Mouse (Mus musculus) embryo, embryonic 10 days (tissue): Measurements from ENCODE around the gene Kcnq4.

ENCODE experiments used
- DNase-seq: peaks from one replicate; pipeline ENCODE4 v3.0.0-alpha.2; 2015; ENCODE audit warnings: low spot score

The Kcnq4 gene

DNA sequence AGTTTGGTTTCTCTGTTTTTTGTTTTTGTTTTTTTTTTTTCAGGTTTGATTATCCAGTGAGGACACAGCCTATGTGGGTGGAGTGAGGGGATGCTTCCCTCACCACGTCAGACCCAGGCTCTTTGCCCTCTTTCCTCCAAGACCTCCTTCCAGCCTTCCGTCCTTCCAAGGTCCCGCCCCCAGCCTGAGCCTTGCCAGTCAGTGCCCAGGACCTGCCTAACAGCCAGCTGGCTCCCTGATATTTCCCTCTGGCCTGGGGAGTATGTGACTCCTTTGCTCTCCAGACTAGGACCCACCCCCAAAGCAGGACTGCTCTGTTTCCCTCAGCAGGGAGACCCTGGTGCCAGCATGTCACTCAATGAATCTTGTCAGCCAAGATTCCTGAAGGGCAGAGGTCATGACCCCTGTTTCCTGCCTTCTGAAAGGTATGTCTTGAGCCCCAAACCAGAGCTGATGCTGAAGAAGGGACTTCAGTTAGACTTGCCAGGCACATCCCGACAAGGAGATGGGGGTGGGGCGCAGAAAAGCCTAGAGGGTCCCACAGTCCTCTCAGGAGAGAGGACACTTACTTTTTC, 22.8 kb downstream of the Kcnq4 start:
- peak; percentile 81 for DNase-seq

DNA sequence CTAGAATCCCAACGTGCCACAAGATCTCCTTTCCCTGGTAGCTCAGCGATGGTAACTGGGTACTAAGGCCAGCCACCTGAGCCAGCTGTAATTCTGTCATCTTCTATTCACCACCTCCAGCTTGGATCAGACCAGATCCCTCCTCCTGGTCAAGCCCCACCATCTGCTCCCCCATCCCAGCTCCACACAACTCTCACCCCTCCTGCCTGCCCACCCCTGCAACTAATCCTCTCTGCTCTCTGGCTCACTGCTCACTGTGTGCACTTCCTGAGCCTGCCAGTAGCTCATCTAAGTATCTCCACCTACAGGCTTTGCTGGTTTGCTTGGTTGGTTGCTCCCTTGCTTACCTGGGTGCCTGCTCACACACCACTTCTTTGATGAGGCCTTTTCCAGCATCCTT, 26.8 kb downstream of the Kcnq4 start:
- no peak for DNase-seq

DNA sequence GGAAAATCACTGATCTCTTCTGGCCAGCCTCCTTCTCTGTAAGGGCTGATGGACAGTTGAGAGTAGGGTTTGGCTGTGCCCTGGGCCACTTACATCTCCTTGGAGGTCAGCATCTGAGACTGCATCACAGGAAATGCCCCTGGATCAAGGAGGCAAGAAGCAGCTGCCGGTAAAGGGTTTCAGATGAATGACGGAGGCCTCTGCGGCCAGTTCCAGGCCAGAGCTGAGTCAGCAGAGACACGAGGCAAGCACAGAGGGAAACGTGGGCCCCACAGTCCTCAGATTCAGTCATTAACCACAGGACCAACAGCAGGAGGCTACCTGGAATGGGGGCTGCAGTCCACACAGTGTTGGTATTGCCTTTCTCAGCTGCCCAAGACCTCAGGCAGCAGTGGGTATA, 29.3 kb downstream of the Kcnq4 start:
- peak; percentile 47 for DNase-seq

DNA sequence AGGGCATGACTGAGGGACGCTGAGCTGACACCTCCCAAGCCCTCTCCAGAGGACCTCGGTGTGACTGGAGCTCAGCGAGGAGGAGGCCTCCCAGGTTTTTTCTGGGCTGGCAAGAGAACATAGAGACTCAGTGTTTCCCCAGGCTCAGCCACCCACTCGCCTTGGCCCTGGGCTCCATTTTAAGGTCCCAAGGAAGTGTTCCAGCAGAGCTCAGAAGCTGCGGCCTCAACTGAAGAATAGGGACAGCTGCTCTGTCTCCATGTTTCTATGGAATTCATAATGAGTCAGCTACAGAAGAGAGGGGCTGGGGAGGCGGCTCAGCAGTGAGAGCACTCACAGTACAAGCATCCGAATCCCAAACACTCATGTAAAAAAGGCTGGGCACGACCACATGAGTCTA, 30.8 kb downstream of the Kcnq4 start:
- no peak for DNase-seq

DNA sequence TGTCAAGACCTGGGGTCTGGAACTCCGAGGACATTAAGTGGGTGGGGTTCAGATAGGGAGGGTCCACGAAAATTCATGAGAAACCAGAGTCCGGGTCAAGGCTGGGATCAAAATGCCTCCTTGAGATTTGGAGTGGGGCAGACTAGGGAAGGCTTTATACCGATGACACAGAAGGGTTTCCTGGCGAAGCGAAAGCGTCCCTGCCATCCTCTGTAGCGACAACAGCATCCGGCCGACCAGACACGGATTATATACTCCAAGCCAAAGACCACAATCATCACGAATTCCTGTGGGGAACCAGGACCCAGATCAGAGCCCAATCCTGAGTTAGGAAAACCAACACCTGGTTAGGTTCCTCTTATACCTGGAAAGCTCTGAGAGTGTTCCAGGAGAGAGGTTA, 31.6 kb downstream of the Kcnq4 start:
- DNase-seq: no peak

DNA sequence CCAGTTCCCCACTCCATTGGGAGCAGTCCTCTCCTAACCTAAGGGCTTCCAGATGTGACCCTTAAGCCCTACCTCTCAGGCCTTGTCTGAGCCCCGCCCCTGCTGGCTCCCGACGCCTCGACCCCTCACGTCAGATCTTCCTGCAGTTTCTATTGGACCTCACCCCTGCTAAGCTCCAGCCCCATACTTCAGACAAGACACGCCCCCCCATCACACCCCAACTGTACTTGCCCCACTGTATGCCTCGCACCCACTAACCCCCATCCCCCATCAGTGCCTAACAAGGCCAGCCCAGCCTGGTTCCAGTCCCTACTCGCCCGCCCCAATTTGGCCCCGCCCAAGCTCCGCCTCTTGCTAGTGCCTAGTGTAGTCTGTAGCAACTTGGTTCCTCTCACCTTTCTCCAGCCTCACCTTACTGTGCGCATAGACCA, 32.3 kb downstream of the Kcnq4 start:
- DNase-seq: peak; percentile 85

DNA sequence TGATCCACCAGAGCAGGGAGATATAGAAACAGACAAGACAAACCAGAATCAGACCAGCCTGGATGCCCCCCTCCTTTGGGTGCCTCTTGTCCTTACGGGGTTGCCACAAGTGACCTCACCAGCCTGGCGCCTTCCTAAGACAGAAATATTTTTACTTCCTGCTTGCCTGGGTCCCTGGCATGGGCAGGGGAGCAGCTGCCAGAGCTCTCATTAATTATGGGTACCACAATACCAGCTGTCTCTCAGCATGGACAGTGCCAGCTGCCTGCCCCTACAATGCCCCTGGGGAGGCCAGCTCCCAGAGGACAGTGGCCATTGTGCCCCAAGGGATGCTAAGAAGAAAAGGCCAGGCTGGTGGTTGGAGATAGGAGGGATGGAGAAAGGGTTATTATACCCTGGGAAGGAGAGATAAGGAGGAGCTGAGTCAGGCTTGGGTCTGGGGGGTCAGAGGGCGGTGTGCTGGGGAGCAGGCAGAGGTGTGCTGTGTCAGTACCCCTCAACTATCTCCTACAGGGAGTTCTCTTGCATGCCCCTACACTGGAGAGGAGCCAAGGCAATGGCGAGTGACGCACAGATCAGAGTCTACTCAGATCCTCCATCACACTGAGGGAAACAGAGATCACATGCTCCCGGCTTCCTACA, 34.4 kb downstream of the Kcnq4 start:
- DNase-seq: no peak

DNA sequence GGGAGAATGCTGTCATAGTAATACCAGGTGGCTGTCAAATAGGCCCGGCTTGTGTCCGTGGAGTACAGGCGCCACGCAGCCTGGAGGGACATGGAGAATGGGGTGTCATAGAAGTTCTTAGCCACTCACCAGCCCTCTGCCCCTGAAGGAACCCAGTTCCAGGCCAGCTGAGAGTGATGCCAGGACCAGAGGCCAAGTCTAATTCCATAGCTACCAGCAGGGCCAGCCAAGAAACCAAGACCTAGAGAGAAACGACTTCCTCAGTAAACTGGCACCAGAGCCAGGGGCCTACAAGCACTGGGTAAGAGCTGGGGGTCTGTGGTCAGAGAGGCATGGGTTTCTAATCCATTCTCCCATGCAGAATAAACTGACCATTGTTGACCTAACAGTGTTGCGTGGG, 35.4 kb downstream of the Kcnq4 start:
- no peak for DNase-seq

DNA sequence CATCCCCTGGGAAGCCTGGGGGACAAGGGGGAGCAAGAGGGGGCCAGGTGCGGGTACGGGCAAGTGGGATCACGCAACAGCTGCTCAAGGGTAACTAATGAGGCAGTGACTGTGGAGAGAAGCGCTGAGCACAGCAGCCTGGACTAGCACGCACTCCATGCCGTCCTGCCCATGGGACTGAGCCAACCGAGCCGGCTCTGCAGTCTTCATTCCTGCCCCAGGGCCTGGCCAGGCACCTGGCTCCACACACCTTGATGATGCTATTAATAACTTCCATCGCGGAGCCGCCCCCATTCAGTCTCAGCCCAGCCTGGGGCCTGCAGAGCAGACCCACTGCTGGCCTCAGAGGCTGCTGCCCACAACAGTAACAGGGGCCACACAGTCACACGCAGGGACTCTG, 36.2 kb downstream of the Kcnq4 start:
- no peak for DNase-seq

DNA sequence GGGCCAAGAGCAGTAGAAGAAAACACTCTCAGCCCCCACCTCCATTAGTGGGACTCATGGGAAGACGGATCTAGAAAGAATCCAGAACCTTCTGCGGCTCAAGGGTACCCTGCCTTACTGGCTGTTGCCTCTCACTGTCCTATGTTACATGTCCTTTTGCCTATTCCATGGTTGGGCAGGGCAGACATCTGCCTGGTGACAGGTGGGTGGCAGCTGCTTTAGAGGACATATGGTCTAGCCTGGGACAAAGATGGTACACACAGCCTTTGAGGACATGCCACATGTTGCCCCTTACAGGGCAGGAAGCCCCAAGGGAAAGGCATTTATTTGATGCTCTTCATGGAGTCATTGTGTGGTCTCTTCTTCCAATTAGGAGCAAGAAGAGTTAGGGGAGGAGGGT, 45.9 kb downstream of the Kcnq4 start:
- DNase-seq: no peak

DNA sequence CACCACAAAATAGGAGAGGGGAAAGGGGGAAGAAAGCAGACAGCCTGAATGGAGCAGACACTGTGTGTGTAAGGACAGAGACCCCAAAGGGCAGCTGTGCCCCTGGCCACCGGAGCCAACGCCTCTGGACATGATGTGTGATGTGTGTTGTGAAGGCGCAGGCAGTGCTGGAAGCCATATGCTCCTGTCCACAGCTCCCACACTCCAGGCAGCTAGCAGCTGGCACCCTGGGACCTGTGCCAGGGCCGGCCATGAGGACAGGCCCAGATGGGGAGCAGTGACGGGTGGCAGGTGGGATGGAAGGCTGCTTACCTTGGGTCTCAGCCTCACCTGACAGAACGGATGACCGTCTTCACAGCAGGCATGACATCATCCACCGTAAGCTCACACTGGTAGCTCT, 46.4 kb downstream of the Kcnq4 start:
- DNase-seq: no peak

DNA sequence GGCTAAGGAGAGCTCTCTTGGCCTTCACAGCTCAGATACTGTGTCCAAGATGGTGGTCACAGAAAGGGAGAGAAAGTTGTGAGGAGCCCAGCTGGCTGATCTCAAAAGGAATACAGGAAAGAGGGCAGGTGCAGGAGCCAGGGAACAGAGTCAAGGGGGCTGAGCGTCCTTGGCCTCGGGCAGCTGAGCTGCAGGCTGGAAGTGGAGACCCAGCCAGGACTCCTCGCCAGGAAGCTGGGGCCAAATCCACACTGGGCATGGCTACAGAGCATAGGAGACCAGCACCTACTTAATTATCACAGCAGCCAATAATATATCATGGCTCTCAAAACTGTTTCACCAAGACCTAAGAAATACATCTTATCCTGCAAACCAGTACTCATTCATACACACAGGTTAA, 47.2 kb downstream of the Kcnq4 start:
- DNase-seq: no peak

DNA sequence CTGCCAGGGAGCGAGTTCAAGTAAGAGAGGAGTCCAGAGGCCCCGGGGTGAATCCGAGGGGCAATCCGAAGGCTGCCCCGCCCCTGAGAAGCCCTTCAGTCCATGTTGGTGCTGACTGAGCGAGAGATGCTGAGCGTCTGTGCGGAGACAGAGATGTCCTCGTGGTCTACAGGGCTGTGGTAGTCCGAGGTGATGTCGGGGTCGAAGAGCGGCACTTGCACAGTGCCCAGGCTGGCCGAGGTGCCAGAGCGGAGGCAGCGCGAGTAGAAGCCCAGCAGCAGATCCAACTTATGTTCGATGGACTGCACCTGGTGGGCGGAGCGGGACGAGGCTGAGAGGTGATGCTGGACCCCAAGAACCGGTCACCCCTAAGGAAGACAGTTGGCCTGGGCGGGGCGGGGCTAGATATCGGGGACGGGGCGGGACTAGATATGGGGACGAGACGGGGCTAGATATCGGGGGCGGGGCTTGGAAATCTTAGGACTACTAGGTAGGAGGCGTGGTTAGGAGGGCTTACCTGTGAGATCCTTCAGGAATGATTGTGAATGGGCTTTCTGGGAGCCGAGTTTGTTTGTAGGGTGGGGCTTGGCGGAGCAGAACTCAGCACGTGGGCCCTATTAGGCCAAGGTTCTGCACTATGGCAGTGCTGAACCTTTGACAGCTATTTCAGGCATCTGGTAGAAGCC, 50.5 kb downstream of the Kcnq4 start:
- no peak for DNase-seq

DNA sequence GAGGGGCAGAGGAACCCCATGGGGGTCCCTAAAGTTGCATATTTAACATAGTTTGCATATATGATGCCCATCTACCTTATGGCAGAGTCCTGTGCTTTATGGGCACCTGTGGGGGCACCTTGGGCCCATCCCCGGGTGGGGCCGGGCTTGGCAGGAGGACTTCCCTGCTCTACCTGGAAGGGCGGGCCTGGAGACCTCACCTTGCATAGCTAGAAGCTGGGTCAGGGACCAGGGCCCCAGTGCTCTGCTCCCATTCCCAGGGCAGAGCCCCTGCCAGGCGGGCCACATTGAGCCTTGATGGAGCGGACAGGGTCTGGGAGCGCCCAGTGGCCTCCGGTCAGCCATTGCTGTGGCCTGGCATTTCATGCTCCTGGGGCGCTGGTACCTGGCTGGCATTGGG, 51.1 kb downstream of the Kcnq4 start:
- DNase-seq: no peak

DNA sequence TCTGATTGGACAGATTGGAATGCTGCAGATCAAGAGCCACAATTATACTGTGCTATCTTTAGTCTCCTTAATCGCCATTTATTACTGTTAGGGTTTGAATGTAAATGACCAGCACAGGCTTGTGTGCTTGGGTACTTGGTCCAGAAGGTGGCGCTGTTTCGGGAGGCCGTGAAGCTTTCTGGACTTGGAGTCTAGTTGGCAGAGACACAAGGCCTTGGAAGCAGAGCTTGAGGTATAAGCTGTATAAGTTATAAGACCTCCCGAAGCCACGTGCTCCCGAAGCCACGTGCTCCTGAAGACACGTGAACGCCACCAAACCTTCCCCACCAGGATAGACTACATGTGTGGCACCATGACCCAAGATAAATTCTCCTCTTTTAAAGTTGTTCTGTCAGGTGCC, 55.7 kb downstream of the Kcnq4 start:
- DNase-seq: peak; percentile 78

DNA sequence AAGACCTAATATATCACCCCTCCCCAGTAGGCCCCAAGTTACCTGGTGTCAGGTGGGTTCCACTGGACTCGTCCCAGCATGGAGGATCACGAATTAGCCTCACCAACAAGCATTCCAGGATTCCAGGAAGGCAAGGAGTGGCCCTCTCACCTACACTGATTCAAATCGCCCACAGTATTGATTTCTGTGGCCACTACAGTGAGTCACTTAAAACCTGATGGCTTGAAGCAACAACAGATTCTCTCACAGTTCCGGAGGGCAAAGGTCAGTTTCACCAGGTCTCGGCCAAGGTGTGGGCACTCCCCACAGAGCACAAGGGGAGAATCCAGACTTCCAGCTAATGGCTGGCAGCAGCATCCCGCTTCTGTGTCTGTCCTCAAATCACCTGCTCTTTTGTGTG, 59.1 kb downstream of the Kcnq4 start:
- DNase-seq: no peak

DNA sequence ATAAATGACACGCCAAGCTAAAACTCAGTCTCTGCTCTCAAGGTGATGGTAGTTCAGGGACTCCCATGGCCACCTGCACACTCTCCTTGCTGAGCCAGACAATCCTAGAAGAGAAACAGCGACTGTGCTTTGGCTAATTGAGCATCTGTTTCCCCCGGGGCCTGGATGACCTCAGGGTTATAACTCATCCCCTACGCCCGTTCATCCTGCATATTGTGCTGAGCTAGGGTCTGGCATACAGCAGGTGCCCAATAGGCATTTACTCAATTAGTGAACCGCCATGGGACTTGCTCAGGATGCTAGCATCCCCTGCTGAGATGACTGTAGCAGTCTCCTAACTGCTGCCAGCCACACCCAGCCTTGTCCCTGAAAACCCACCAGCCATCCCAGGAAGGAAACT, 61.1 kb downstream of the Kcnq4 start:
- no peak for DNase-seq

DNA sequence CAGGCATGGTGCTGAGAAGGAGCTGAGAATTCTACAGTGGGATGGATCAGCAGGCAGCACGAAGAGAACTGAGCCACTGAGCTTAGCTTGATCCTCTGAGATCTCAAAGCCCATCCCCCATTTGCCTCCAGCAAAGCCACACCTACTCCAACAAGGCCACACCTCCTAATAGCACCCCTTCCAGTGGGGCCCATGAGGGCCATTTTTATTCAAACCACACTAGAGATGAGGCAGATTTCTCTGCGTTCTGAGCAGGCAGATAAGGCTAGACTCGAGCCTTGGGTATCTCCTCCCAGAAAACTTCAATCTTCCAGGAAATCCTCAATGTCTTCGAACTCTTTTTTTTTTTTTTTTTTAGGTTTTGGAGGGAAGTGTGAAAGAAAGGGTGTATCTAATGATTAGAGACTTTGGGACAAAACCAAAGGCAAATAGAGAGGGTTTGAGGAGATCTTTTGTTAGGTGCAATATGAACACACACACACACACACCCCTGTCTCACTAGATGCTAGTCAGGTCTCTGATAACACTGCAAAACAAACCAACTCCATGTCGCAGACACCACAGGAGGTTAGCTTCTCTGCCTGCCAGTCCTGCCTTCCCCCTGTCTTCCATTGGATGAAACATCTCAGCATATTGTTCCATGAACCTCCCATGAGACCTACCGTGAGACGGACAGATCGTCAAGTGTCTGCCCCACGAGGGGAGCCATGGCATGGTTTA, 65.0 kb downstream of the Kcnq4 start:
- DNase-seq: no peak

DNA sequence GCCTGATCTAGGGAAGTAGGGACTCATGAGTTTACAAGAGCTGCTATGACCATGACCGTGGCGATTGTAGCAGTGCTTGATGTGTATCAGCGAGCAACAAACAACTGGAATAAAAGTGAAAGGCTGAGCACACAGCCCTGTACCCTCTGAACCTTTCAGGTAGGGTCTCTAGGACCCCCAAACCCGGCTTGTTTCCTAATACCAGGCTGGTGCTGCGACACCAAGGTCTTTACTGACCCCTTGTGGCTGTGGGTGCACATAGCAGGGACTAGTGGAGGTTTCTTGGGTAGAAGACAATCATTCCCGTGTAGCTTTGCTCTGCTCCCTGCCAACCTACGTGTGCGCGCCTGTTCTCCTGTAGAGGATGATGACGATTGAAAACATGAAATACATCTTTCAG, 66.2 kb downstream of the Kcnq4 start:
- DNase-seq: peak; percentile 83

DNA sequence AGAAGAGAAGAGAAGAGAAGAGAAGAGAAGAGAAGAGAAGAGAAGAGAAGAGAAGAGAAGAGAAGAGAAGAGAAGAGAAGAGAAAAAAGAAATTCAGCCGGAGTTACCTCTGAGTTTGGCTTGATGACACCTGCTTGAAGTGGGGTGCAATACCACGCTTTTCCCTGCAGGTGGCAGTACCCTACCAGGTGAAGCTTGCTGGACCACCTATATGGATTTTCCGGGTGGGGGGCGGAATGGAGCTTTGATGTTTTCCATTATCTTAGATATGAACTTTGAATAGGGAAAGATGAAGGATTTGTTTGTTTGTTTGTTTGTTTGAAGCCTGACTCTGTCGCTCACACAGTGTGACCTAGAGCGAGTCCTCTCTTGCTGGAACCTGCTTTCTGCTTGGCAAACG, 67.5 kb downstream of the Kcnq4 start:
- peak; percentile 56 for DNase-seq

DNA sequence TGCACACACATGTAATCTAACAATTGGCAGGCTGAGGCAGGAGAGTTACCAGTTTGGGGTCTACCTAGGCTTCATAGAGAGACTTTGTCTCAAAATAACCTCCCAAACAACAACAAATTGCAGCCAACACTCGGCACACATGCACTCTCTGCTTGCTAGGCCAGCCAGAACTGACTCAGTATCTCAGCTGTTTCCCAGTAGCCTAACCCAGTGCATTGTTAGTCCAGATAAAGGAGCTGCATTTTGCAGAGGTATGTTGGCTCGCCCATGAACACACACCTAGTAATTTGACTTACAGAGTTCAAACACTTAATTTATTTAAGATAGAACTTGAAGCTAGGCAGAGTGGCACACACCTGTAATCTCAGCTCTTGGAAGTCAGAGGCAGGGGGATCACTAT, 72.8 kb downstream of the Kcnq4 start:
- no peak for DNase-seq

DNA sequence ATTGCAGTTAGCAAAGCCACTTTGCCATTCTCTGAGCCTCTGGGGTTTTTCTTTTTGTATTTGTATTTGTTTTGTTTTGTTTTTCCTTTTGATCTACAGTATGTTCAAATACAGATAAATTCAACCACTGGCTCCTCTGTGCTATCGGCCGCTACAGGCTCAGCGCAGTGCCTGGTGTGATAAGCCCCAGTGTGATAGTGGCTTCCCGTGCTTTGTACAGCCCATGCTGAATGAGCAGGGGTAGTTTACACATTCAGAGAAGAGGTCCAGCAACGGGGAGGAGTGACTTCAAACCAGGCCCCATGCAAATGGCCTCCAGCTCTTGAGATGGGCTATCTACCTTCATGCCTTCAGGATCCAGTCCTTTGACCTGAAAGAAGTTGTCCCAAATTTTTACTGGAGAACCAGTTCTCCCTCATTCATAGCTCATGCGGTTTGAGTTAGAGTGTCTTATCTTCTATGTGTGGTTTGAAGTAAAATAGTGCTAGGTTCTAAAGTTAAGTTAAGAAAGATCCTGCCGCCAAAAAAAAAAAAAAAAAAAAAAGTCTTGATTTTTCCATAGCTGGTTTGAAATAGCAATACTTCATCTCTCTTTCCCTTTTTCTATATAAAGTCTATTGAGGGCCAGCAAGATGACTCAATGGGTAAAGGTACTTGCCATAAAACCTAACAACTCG, 73.5 kb downstream of the Kcnq4 start:
- peak; percentile 28 for DNase-seq

DNA sequence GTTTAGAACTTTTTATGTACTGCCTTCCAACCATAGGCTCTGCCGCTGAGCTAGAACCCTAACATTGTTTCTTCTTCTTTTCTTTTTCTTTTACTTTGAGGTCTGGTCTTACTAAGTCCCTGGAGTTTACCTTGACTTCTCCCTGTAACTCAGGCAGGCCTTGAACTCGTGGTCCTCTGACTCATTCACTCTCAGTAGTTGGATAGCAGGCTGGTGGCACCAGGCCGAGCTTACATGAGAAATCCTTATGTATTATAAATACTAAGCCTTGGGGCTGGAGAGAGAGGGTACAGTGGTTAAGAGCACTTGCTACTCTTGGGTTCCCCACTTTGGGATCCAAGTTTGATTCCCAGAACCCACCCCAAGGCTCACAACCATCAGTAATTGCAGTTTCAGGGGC, 74.8 kb downstream of the Kcnq4 start:
- DNase-seq: no peak
